Mouse (Mus musculus) cerebellum, adult 11 months (tissue): ENCODE data around the gene Gli1.

Experiments used
- DNase-seq: peaks from one replicate; pipeline ENCODE4 v3.0.0; 2022

Gli1 gene

DNA sequence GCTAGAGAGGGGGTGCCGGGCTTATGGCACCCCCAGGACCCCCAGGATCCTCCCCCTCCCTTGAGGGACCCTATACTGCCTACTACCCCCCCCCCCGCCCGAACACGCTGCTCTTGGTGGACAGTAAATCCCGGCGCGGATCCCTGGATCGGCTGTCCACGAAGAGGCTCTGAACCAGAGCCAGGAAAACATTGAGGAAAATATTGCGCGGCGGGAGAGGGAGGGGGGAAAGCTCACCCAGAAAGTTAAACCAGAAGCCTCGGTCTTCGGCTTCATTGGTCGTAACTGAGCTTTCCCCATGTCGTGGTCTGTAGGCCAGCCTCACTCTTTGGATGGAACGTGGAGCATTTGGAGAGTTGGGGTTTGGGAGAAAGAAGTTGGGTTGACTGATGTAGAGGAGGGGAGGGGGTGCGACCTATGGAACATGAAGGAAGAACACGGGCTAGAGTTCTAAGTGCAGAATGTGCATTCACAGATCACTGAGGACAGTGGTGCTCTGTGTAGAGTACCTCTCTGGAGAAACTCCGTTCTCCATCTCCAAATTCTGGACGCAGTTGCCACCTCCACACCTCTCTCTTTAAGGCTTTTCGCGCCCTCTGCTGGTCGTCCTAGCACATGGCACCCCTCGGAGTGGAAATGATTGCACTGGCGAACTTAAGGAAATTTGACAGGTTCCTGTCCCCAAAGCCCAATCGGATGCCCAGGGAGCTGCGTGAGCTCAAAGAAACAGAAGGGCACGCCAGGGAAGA, at the start of gene Gli1:
TSS of gene Gli1 (minus strand) at position 84 of the 749 bp plus-strand sequence.
- peak; percentile 75 for DNase-seq

- no peak for DNase-seq
Measured at GRCm38 (mm10) chr10:127381743-127382134, 40.0 kb upstream of the Gli1 start.

DNA sequence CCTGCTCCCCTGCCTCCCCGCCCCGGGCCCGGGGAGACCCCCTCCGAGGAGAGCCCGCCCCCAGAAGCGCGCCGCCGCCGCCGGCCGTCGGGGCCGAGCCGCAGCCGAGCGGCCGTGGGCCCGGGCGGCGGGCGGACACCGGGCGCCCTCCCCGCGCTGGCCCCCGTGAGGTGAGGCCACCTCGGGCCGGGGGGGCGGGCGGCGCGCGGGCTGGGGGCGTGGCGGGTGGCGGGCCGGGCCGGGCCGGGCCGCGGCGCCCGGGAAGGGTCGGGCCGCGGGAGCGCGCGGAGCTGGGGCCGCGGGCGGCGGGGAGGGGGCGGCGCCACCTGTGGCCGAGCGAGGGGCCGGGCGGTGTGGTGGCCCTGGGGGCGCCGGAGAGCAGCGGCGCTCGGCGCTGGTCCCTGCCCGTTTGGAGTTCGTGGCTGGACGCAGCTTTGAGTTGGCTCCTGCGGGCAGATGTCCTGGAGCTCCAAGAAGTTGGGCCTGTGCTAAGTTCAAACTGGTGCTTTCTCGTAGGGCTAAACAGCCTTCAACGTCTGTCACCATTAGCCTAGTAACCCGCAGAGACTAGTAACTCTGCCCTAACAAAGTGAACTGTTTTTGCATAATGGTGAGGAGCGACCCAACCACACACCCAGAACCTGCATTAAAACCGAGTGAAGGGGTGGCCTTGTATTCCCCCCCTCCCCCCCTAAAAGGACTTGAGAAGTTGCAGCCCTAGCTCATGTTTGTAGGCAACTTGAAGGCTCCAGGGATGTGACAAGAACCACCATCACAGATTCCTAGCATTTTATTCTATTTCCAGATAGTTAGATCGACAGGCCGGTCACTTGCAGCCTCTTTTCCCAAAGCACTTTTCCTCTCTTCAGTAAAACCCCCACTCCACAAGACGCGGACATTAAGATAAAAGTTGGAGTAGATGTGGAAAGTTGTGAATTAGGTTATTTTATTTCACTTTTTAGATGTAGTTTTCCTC, 39.3 kb upstream of the Gli1 start:
- DNase-seq: peak; percentile 39

DNA sequence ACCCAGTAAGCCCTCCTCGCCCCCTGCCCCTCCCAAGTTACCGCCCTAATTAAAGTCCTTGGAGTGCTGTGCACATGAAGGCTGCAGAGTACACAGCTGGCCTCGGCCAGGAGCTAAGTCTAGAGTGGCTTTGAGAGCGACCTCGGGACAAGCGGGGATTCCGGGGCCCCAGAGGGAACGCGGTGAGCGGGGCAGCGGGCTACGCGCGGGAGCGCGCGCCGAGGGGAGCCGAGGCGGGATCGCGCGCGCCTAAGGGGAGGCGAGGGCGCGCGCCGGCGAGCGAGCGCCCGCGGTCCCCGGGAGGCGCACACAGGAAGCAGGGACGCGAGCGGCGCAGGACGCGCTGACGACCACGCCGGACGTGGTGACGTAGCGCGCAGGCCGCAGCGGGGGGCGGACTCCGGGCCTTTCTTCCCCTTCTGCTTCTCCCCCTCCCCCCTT, 38.5 kb upstream of the Gli1 start, which contains the start of gene R3hdm2:
TSS of gene R3hdm2 (plus strand) at position 77 of the 441 bp plus-strand sequence.
- peak; percentile 91 for DNase-seq

DNA sequence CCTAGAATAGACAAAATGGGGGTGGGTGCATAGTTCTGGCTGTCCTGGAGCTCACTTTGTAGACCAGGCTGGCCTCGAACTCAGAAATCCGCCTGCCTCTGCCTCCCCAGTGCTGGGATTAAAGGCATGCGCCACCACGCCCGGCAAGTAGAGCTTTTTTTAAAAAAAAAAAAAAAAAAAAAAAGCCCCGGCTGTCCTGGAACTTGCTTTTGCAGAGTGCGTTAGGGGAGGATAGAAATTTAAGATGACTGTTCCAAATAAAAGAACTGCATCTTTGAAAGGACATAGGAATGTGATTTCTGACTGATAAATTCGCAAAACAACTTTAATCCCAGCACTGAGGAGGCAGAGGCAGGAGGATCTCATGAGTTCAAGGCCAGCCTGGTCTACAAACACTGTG, 37.9 kb upstream of the Gli1 start:
- DNase-seq: no peak

DNA sequence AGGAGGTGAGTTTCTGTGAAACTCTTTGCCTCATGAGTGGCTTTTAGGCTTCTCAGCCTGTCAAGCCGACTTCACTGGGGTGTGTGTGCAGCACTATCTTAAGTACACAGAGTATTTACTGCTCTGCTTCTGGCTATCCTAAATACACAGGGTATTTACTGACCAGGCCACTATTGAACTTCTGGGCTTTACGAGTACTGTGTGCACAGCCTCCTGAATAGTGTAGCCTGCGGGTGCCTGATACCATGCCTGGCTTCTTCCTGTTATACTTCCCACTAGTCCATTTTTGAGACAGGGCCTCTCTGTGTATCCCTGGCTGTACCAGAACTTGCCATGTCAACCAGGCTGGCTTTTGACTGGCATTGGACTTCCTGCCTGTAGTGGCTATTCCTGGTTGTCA, 35.9 kb upstream of the Gli1 start:
- DNase-seq: no peak

GRCm38 (mm10) chr10:127371023-127371422, 29.2 kb upstream of the Gli1 start:
- no peak for DNase-seq

GRCm38 (mm10) chr10:127369834-127370820, 28.4 kb upstream of the Gli1 start, which contains the start of gene Inhbc:
Gene Inhbc, minus strand, starts transcription at chr10:127370431.
- DNase-seq: no peak

DNA sequence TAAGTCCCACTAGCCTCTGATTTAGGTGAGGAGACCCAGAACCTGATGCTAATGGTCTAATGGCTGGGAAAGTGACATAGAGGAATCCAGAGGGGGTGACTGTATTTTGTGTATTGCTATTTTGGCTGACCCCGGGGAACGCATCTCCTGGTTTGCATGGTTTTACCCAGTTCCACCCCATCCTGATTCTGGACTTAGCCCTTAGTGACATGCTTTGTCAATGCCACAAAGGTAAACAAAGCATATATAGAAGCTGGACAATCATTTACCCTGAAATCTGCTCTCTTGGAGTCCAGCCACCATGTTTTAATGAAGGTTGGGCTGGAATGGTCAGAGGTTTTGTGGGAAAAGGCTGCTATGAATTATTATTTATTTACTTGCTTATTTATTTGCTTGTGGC, 26.5 kb upstream of the Gli1 start:
- no peak for DNase-seq

GRCm38 (mm10) chr10:127367116-127367515, 25.3 kb upstream of the Gli1 start:
- DNase-seq: no peak

DNA sequence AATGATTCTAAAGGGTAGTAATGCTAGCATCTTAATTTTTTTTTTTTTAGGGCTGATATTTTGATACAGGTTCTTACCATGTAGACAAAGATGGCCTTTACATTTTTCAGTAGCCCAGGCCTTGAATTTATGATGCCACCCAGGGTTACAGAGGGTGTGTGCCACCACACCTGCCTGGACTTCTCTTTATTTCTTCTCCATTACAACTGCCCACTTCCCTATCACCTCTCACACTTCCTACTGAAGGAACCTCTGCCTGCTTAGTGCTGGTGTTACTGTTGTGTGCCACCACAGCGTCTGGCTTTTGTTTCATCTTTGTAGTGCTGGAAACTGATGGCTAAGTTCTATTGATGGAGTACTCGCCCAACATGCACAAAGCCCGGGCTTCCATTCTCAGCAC, 18.9 kb upstream of the Gli1 start:
- DNase-seq: no peak

- no peak for DNase-seq
Measured at GRCm38 (mm10) chr10:127355336-127355735, 13.6 kb upstream of the Gli1 start.

- no peak for DNase-seq
Measured at GRCm38 (mm10) chr10:127353909-127354895, 12.4 kb upstream of the Gli1 start, which contains the start of gene Inhbe. Gene Inhbe, minus strand, starts transcription at chr10:127354411.

DNA sequence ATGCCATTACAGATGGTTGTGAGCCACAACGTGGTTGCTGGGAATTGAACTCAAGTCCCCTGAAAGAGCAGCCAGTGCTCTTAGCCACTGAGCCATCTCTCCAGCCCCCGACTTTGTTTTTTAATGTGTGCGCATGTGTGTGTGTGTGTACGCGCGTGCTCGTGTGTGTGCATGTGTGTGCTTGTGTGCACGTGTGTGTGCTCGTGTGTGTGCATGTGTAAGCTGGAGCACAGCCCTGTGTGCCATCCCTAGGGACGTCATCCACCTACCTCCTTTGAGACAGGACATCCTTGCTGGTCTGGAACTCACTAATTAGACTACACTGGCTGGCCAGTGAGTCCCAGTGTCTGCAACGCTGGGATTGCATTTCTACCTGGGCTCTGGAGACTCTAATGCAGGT, 11.0 kb upstream of the Gli1 start:
- no peak for DNase-seq

DNA sequence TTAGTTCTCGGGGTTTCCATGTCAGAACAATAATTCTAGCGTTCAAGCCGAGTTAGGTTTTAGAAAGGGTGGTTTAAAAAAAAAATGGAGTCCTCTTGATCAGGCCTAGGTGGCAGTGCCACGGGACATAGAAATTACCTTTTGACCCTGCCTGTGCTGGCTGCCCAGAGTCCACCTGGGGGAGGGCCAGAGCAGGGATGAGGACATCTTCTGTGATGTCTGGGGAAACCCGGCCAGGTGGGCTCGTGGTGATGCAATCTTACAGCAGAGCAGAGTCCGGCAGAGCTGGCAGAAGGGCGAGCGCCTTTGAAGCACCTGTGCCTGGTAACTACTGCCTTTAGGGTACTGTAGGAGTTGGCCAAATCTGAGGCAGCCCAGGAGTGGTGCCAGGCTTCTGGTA, 10.4 kb upstream of the Gli1 start:
- DNase-seq: no peak

DNA sequence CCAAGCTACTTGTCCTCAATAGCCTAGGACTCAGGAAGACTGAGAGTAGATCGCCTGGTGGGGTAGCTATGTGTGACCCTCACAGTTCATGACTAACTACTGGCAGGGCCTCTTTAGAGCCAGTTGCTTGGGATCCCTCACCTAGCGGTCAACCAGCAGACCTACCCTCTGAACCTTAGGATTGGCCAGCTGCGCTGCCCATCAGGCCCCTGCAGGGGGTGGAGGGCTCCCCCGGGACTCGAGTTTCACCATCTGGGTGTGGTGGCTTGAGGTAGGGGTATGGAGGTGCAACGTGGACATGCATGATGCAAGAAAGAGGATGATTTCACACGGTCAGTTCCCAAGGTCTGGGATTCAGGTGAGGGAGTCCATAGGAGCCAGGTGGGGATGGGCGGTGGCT, 9.9 kb upstream of the Gli1 start:
- no peak for DNase-seq

- DNase-seq: no peak
Measured at GRCm38 (mm10) chr10:127351285-127351595, 9.5 kb upstream of the Gli1 start.

DNA sequence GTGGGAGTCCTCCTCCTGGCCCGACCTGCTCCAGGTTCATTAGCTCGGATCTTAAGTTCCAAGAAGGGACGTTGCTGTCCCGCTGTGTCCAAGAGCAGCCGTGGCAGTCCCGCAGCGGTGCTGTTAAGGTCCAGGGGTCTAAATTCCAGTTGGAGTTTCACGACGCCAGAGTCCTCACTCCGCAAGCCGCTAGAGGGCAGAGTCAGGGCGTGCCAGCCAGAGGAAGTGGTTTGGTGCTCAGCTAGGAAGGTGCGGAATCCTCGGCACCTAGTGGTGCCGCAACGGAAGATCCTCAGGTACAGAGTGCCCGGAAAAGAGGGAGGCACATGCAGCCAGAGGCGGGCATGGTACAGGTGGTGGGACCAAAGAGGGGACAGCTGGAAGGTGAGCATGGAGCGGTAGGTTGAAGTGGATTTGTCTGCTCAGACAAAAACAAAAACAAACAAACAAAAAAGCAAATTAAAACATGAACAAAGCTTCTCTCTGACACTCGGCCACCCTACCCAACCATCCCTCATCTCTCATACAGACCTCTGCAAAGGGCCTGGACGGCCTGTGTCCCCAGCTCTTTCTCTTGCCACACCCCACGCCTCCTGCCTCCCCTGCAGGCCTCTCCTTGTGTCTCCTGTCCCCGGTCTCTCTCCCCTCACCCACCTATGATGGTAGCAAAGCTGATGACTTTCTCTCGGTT, 9.0 kb upstream of the Gli1 start:
- DNase-seq: peak; percentile 67

DNA sequence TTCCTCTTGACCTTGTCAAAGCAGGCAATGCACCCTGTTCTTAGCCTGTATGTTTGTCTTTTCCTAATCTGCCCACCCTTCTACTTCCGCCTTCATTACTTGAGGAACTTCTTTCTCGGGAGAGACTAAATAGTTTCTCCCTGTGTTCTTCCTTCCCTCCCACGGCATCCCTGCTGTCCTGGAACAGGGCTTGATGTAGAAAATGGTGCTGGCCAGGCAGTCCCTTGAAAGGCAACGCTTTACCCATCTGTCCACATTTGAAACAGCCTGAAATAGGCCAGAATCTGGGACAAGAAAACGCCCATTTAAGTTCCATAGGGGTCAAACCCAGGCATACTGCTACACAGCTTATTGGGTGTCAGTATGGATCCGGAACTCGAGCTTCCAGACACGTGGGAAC, 8.0 kb upstream of the Gli1 start:
- no peak for DNase-seq

GRCm38 (mm10) chr10:127348957-127349356, 7.2 kb upstream of the Gli1 start:
- no peak for DNase-seq

DNA sequence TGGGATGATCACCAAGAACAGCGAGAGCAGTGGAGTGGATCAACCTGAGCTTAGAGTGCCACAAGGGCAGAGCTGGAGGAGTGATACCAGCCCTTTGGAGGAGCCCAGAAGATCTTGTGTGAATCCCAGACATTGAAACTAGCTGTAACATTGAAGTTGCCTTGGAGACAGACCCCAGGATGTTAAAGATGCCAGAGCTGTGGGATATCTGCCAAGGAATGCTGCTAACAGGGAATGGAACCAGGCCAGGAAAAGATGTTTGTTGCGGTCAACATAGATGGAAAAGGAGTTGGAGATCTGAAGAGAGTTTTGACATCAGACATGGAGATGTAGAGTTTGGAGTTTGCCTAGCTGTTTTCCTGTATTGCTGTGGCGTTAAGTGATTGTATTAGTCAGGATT, 4.4 kb upstream of the Gli1 start:
- no peak for DNase-seq
